Mouse (Mus musculus): ENCODE results near the gene March10.

GRCm38 (mm10) chr11:105333867-105334670 is 122.5 kb downstream of the March10 start:
- TF ChIP-seq CTCF (IDR thresholded peaks at IDR 0.05; ENCODE audit: low read depth, low read length) (no peak), POLR2A (IDR thresholded peaks at IDR 0.05; ENCODE audit: extremely low read depth, insufficient read depth, low read length) (no peak)

All from liver, adult 2 months (tissue).